Mouse (Mus musculus) right cerebral cortex, adult 2 months (tissue): ENCODE results near the gene Cebpe.
A peak's percentile ranks its signal among the peaks of the same experiment; 100 is the strongest.

ENCODE experiments used
- DNase-seq, 2 experiments: peaks; one replicate each; pipeline ENCODE4 v3.0.0; 2021 to 2022; ENCODE audit warnings: low spot score in 2 of 2

Cebpe gene

DNA sequence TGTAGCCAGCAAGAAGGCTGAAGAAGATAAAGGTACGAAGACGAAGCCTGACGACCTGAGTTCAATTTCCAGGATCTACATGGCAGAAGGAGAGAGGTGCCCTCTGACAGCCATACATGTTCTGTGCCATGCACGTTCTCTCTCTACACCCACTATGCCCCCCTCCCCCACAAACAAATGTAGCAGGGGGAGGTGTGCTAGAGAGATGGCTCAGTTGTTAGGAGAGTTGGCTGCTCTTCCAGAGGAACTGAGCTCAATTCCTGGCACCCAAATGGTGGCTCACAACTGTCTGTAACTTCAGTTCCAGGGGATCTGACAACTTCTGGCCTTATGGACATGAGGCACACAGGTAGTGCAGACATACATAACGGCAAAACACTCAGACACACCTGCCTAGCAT lies 35.7 kb downstream of the Cebpe start:
- no peak for DNase-seq

DNA sequence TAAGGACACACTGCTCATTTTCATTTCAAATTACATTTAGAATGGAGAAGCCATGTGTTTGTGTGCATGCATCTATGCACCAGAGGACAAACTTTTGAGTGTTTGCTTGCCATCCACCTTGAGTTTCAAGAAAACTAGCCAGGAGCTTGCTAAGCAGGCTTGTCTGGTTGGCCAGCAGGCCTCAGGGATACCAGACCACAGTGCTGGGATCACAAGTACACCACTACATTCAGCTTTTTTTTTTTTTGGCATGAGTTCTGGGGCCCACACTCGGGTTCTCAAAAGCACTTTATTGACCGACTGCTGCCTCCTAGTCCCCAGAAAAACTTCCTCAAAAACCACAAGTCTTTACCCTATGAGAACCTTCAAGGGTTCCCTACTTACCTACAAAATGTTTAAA lies 37.7 kb downstream of the Cebpe start:
- DNase-seq, result no peak

DNA sequence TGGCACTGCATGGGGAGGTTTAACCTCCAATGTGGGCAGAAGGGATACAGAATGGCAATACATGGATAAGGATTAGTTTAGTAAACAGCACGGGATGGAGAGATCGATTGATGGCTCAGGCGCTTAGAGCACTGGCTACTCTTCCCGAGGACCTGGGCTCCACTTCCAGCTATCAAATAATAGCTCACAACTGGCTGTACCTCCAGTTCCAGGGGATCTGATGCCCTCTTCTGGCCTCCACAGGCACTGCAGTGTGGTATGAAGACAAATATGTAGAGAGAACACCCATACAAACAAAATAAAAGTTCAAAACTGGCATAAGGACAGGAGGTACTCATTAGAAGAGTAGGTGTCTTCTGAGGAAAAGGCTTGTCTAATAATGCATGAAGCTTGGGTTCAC lies 42.6 kb downstream of the Cebpe start:
- DNase-seq, result peak; percentile 63 to 70

- peak; percentile 60 to 65 for DNase-seq
These were observed 47.3 kb downstream of the Cebpe start for GRCm38 (mm10) chr14:54664477-54665222.
